Mouse (Mus musculus): ENCODE measurements around the gene Ifitm2.

- peak; percentile 28; the same call in 1 of the 2 replicates for TF ChIP-seq CTCF (IDR thresholded peaks at IDR 0.05; ENCODE audit: low read depth)
- no peak for TF ChIP-seq EP300 (optimal IDR thresholded peaks at IDR 0.05)
Measured at GRCm38 (mm10) chr7:140907697-140908096, 48.1 kb downstream of the Ifitm2 start.
